Mouse (Mus musculus) large intestine, adult 2 months (tissue): ENCODE results near the gene Srsf3. TPM values are rescaled to one million over a fixed set of nuclear protein-coding genes. Genes with fewer than 3 reads are reported as not detected.
"Not testable (repeated sequence)": the region's sequence is repeated elsewhere in the genome, so short reads cannot be mapped to it uniquely, and the experiment has no call there.

Experiments used
- DNase-seq: peaks from one replicate; pipeline ENCODE4 v3.0.0-alpha.2; 2012; ENCODE audit warnings: low read depth, low spot score
- WGBS: fragments of 180-500 bp; shearing (Covaris S2); methylation state at CpG from one replicate; pipeline ENCODE4 v1.1.7; 2018; 5-methylcytosine and 5-hydroxymethylcytosine counted together
- polyA plus RNA-seq: library from polyadenylated mRNA; depleted of rRNA; stranded (reverse); fragments of >200 nt; gene quantifications from 2 replicates; pipeline ENCODE4 v1.2.3, GENCODE M21; 2012

Srsf3 gene
- polyA plus RNA-seq, 1 experiment: 65.1 TPM

DNA sequence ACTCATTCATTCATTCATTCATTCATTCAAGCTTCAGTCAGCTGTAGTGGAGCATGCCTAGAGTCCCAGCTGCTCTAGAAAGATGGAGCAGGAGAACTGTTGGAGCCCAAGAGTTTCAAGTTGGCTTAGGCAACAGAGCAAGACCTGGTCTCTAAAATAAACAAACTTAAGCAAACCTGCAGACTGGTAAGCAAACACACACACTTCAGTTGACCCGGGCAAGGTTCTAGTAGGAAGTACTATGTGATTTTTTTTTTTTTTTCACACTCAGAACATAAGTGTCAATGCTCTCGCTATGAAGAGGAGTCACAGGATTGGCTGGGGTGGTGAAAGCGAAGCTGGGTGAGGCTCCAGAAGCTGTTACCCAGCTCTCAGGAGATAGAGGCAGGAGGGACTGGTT, 27.2 kb downstream of the Srsf3 start:
- 37% methylated on average over 3 of the region's 3 CpGs for WGBS

DNA sequence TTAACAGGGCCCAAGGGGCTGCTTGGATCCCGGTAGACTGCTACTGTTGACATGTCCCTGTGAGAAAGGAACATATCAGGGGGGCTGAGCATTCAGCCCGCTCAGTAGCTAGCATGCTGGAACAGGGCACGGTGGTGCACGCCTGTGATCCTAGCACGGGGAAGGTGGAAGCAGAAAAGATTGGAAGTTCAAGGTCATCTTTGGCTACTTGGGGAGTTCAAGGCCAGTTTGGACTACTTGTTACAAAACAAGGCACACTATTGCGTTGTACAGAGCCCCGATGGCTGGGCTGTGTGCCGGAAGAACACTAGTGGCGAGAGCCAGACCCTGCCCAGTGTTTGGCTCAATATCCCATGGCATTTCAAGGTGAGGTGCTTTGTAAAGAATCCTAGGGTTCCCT, 28.5 kb downstream of the Srsf3 start:
- WGBS: 93% methylated on average over 9 of the region's 9 CpGs
- DNase-seq: no peak

More for the DNA sequence above, 27.2 kb downstream of the Srsf3 start:
- DNase-seq: no peak

- 61% methylated on average over 13 of the region's 13 CpGs for WGBS
Measured at GRCm38 (mm10) chr17:29062119-29063035, 29.9 kb downstream of the Srsf3 start.

DNA sequence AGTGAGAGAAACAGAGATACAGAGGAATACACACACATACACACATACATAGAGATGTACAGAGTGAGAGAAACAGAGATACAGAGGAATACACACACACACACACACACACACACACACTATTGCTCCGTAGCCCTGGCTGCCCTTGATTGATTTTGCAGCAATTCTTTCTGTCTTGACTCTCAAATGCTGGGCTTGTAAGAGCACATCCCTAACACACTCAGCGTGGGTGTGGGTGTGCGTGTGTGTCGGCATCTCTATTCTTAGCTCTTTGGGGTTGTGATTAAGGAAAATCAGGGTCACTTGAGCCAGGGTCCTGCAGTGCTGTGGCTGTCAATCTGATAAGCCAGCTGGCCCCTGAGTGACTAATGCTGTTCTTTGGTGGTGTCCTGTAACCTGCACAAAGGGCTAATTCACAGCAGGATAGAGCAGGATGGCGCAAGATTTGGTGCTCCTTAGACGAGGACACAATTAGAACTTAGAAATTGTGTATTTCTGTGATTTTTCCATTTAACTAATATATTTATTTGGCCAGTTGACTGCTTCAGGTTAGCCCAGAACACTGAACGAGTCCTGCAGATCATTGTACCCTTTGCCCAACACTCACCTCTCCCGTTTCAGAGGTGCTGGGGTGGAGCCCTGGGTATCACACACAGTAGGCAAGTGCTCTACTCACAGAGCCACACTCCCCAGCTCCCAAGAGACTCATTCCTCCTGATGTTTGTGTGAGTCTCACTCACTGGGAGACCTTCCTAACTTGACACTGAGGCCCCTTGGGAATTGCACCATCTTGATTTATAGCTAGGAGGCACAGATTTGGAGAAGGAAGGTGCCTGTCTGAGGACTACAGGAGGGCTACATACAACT, 30.9 kb downstream of the Srsf3 start:
- 89% methylated on average over 8 of the region's 8 CpGs for WGBS
- no peak for DNase-seq

More at GRCm38 (mm10) chr17:29062119-29063035, 29.9 kb downstream of the Srsf3 start:
- no peak for DNase-seq

- WGBS: 71% methylated on average over 2 of the region's 2 CpGs
- DNase-seq: no peak
Measured at GRCm38 (mm10) chr17:29063988-29064285, 31.5 kb downstream of the Srsf3 start.

DNA sequence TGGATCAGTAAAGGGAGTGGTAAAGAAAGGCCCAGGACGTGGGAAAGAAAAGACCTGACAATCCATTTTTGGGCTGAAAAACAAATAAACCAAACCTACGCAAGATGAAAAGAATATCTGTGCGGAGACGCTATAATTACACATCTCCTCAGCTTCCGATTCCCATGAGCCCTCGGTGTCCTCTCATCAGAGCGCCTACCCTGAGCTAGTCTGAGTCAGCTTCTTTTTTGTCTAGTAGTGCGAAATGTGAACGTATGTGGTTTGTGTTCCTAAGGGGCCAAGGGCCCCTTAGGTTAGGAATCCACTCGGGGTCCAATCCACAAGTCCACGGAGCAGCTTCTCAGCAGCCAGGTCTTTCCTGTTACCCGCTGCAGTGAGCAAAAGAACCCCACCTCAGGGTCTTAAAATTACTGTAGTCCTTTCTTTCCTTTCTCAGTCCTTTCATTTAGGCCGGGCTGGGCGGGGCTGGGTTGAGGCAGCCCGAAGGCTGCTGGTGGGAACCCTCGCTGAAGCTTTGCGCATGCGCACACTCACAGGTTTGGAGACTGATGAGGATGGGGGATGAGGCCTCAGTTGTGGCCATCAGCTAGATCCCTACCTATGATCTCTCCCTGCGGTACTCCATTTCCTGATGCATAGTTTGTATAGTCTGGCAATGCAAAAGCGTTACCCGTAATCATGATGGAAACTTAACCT, 33.0 kb downstream of the Srsf3 start:
- WGBS: 90% methylated on average over 21 of the region's 21 CpGs
- DNase-seq: no peak

DNA sequence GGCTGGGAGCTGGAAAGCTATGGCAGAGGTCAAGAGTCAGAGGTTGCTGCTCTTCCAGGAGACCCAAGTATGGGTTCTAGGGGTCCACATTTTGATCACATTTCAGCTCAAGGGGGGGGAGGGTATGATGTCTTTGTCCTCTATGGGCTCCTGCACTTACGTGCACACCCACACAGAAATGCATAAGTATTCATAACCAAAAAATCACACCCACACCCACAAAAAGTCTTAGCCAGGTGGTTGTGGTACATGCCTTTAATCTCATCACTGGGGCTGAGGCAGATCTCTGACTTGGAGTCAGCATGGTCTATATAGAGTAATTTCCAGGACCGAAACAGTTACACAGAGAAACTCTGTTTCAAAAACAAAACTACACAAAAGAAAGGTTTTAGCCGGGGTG, 33.5 kb downstream of the Srsf3 start:
- WGBS: 94% methylated on average over 3 of the region's 3 CpGs
- no peak for DNase-seq

DNA sequence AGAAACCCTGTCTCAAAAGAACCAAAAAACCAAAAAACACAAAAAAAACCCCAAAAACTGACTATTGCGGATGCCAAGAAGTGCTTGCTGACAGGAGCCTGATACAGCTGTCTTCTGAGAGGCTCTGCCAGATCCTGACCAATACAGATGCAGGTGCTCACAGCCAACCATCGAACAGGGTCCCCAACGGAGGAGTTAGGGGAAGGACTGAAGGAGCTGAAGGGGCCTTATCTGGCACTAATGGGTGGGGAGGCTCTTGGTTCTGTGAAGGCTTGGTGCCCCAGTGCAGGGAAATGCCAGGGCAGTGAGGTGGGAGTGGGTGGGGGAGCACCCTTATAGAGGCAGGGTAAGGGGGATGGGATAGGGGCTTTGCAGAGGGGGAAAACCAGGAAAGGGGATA, 35.0 kb downstream of the Srsf3 start:
- WGBS: 88% methylated on average over 3 of the region's 3 CpGs
- DNase-seq: not testable (repeated sequence)

DNA sequence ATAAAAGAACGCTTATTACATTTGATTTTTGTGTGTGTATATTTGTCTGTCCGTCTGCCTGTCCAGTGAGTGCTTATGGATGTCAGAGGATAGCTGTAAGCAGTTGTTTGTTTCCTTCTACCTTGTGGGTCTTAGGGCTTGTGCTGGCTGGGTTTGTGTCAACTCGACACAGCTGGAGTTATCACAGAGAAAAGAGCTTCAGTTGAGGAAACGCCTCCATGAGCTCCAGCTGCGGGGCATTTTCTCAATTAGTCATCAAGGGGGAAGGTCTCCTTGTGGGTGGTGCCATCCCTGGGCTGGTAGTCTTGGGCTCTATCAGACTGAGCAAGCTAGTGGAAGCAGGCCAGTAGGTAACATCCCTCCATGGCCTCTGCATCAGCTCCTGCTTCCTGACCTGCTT, 35.4 kb downstream of the Srsf3 start:
- 70% methylated on average over 5 of the region's 5 CpGs for WGBS
- DNase-seq: no peak

- 85% methylated on average over 10 of the region's 10 CpGs for WGBS
- DNase-seq: no peak
Measured at GRCm38 (mm10) chr17:29069063-29069462, 36.6 kb downstream of the Srsf3 start.

GRCm38 (mm10) chr17:29071820-29072219, 39.4 kb downstream of the Srsf3 start:
- 61% methylated on average over 5 of the region's 5 CpGs for WGBS
- DNase-seq: no peak

DNA sequence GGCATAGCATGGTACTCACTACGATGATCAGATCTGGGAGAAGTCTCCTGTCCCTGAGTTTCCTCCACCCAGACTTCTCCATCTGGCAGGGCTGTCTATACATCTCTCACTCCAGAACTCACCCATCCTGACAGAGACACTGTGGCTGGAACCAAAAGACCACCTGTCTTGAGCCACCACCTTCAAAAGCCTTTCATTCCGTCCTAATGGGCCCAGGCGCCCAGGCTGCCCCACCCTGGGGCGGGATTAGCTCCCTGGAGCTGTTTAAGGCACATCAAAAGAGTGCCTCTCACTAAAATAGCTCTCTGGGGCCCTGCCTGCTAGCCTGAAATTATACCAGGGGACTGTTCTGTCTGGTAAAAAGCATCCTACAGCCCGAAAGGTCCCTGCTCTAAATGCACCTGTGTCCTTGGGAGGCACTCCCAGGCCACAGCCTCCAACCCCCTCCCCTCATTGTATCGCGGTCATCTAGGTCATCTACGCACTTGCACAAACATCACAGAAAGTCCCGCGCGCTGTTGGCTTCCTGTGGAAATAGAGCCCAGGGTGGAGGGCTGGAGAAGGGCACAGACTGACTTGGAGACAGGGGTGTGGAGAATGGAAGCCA, 40.4 kb downstream of the Srsf3 start:
- DNase-seq: no peak
- 14% methylated on average over 11 of the region's 11 CpGs for WGBS

DNA sequence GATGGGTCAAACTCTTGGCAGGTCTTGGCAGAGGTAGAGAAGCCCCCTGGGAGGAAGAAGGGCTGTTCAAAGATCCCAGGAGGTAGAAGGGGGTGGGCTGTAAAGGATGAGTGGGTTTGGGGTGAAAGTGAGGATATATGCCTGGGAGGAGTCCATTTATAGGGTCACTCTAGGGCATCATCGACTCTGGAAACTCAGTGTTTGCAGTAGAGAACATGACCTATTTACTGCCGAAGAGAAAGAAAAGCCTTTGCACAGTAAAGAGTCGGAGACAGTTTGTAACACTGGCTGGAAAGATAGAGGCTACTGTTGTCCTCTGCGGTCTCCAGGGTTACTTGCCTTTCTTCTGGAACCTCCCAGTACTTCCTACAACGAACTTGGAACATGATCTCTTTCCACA, 40.9 kb downstream of the Srsf3 start:
- 21% methylated on average over 5 of the region's 5 CpGs for WGBS
- no peak for DNase-seq

DNA sequence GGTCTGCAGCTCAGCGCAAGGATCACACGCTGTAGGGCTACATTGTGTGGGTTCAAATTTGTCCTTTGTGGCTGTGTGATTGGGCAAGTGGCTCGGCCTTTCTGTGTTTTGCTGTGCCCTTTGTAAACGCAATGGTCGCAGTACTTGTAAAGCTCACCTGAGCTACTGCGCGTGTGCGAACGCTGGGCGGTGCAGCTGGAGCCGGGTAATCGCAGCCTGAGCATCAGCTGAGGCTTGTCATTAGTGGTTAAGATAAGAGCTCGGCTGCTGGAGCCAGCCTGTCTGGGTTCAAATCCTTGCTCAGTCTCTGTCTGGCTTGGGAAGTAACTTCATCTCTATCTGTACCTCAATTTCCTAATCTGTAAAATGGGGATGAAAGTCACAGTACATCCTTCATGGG, 41.7 kb downstream of the Srsf3 start:
- DNase-seq: no peak
- 59% methylated on average over 13 of the region's 13 CpGs for WGBS

GRCm38 (mm10) chr17:29076235-29076634, 43.8 kb downstream of the Srsf3 start:
- 84% methylated on average over 8 of the region's 8 CpGs for WGBS
- no peak for DNase-seq

DNA sequence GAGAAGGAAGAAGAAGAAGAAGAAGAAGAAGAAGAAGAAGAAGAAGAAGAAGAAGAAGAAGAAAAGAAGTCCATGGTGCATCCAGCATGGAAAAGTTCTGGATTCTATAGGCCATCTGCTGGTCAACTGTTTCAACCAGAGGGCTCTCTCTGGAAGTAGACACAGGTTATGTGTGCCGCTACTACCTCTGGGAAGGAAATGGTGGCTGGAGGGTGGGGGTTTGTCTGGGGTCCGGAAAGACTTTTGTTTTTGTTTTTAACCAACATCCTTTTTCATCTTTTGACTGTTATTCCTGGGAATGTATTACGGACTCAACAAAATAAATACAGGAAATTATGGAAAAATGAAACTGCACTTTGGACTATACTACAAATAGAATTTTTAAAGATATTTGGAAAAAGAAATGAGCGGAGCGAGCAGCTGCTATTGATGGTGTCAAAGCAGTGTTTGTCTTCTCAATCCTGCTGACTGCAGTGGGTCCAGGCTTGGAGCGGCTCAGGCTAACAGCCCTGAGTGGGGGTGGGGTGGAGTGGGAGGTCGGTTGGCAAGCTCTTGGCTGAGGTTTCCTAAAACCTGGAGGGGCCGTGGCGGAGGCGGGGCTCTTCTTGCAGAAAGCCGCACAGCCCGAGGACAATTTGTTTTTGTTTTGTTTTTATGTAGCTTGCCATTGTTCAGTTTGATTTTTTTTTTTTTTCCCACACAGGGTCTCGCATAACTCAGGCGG, 45.5 kb downstream of the Srsf3 start:
- WGBS: 39% methylated on average over 14 of the region's 14 CpGs
- no peak for DNase-seq

DNA sequence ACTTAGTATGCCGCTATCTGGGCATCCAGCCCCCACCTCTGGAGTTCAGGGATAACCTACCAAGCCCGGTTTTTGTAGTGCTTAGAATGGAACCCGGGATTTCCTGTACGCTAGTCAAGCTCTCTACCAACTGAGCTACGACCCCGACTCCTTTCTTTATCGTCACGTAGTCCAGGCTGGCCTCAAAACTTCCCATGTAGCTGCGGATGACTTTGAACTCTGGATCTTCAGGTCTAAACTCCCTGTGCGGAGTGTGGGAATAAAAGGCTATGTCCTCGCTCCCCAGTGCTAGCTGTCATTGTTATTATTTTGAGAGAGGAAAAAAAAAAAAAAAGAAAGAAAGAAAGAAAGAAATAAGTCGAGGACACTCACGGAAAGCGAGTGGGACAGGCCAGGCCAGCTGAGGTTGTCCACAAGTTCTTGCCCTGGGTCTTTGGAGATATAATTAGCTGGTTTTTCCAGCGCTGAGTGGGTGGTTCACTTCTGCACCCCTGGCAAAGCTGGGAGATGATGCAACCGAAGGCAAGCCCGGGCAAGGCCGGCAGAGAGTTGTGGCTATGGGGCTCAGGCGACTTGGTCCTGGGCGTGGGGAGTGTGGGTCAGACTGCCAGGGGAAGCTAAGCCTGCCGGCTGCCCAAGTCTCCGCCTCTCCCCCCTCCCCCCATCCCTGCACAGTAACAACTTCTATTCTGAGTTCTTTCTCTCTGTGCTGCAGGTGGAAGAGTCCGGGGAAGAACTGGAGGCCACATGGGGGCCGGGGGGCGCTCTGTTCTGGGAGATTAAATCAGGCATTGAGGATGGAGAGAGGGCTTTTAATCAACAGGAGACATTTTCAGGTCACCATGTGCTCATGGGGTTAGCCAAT, 46.3 kb downstream of the Srsf3 start:
- 37% methylated on average over 25 of the region's 25 CpGs for WGBS
- DNase-seq: no peak
